Mouse (Mus musculus) ES-Bruce4 (cell line): ENCODE measurements around the gene Sorl1.

Experiments
- CTCF ChIP-seq: IDR thresholded peaks from one replicate; pipeline ENCODE4 v1.8.1; 2011; ENCODE audit warnings: low read depth, low read length
- EP300 ChIP-seq: IDR thresholded peaks from 2 replicates; pipeline ENCODE4 v1.6.1; 2011; ENCODE audit warnings: low read depth, low read length; ENCODE audit not compliant: insufficient read depth
- POLR2A ChIP-seq: IDR thresholded peaks from one replicate; pipeline ENCODE4 v1.8.1; 2011; ENCODE audit warnings: low read length; ENCODE audit not compliant: insufficient read depth

DNA sequence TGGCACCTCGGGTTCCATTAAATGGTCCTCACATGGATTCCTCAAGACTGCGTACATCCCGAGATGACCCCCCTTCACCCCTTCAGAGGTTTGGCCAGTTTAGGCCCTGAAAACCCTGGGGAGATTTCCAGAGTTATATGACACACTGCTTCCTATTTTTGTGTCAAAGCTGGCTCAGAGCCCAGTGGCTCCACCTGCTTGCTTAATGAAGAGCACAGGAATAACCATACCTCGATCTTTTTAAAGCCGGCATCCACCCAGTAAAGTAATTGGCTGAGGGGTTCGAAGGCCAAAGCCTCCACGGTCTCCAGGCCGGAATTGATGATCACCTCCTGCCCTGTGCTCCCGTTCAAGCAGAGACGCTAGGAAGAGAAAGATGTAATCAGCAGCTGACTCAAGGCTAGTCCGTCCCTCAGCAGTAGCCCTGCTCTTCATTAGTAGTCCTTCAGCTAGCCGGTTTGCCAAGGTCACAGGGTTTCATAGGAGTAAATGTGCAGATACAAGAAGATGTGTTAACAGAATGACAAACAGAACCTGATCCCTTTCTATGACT lies 88.8 kb downstream of the Sorl1 start:
- no peak for TF ChIP-seq POLR2A
- TF ChIP-seq CTCF: no peak
- TF ChIP-seq EP300: no peak
